Mouse (Mus musculus) embryonic stem cell, embryonic (primary cell): ENCODE measurements around the gene Unc5a.

Experiments used
- CTCF ChIA-PET, 4 experiments: fragments of 300-600 bp in 2 of 4; fragments of 350-600 bp in 2 of 4; sonication (Branson Sonifier 250); formaldehyde crosslinking; loops; one replicate each; lab custom pipeline; 2022; ENCODE audit warnings: inconsistent platforms in 2 of 4; lab: Charles Lee
- POLR2A ChIA-PET, 4 experiments: fragments of 300-600 bp in 2 of 4; fragments of 350-600 bp in 2 of 4; sonication (Branson Sonifier 250); formaldehyde crosslinking; loops; one replicate each; lab custom pipeline; 2022; ENCODE audit warnings: antibody characterized with exemption in 4 of 4, inconsistent platforms in 1 of 4; lab: Charles Lee

Unc5a gene

DNA sequence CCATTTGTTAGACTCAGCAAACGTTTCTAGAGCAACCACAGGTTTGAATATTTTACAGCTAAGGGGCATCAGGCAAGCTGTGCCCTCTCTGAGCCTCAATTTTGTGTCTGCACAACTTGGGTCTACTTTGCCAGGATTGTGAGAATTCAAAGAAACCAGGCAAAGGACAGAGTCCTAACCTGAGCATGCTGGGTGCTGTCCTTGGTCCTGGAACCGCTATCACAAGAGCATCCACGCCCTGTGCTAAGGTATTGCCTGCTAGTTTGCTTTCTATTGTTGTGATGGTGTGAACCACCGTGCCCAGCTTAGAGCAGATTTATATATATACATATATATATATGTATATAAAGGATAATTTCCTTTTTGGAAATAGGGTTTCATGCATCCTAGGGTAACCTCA is 3.9 kb upstream of the Unc5a start:
- CTCF ChIA-PET, result interaction anchor here in 1 of 4 experiments (0.9 kb wide), 1 partner anchor 189 kb away, joined by 3 read pairs; no protein-coding TSS in a partner anchor
- POLR2A ChIA-PET, result interaction anchor here in 1 of 4 experiments (1.0 kb wide), 1 partner anchor 48 kb away, joined by 4 read pairs; no protein-coding TSS in a partner anchor

DNA sequence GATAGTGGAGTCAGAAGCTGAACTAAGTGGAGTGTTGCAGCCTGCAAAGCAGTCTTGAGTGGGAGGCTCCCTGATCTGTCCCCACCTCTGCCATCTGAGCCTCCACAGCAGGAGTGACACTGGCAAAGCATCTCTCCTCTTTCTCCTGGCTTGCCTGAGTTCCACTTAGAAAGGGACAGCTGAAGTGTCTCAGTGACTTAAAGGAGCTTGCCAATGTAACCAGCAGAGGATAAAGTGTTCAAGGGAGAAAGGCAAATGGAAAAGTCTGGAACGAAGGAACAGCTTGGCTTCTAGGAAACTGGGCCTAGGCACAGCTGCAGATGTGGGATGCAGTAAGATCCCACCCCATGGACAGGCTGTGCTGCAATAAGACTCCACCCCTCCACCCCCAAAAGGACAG is 2.8 kb upstream of the Unc5a start:
- ChIA-PET CTCF (interaction anchor here in 1 of 4 experiments (1.4 kb wide), 1 partner anchor 141 kb away, joined by 3 read pairs; no protein-coding TSS in a partner anchor), POLR2A (interaction anchor here in 1 of 4 experiments (0.6 to 0.7 kb wide), 2 partner anchors 34 to 142 kb away, joined by 3 to 4 read pairs; no protein-coding TSS in a partner anchor)

DNA sequence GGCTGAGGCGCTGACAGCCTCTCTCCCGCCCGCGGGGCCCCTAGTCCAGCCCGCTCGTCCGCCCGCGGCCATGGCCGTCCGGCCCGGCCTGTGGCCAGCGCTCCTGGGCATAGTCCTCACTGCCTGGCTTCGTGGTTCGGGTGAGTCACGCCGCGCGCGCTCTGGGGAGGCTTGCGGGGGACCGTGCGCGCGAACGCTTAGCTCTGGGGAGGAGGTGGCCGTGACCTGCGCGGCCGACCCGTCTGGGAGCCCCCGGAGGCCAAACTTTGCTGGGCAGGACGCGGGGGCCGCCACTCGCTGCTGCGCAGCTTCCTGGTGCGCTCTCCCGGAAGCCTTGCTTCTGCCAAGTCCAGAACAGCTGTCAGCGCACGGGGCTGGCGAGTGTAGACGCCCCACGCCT is 381 bp downstream of the Unc5a start:
- POLR2A ChIA-PET, result interaction anchor here in 3 of 4 experiments (0.6 to 2.6 kb wide), 6 partner anchors 23 to 579 kb away, joined by 3 to 11 read pairs (median 4); partner anchors contain the start of genes Cplx2 (in 1 of the 3) and Tspan17 (in 1 of the 3)
- CTCF ChIA-PET, result interaction anchor here (0.6 to 1.7 kb wide), 4 partner anchors 27 to 157 kb away, joined by 3 to 5 read pairs (median 4); no protein-coding TSS in a partner anchor

DNA sequence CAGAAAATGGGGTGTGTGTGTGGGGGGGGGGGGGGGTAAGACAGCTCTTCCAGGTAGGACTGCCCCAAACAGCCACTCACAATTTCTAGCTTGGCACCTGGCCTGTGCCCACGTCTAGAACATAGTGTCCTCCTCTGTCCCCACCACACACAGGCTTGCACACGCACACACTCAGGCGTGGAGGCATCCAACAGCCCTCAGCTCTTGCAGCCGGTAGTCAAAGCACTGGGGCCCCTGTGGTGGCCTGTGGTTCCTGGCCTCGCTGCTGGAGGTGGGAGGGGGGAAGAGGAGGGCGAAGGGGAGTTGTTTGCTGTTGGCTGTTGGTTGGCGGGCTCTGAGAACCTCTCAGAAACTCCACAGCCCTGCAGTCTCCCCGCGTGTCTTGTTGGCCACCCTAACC is 920 bp downstream of the Unc5a start:
- ChIA-PET POLR2A (interaction anchor here in 3 of 4 experiments (0.6 to 2.6 kb wide), 7 partner anchors 24 to 579 kb away, joined by 3 to 11 read pairs (median 4); partner anchors contain the start of genes Cplx2 (in 1 of the 3) and Tspan17 (in 1 of the 3)), CTCF (interaction anchor here in 1 of 4 experiments (0.7 kb wide), 1 partner anchor 89 kb away, joined by 5 read pairs; no protein-coding TSS in a partner anchor)

DNA sequence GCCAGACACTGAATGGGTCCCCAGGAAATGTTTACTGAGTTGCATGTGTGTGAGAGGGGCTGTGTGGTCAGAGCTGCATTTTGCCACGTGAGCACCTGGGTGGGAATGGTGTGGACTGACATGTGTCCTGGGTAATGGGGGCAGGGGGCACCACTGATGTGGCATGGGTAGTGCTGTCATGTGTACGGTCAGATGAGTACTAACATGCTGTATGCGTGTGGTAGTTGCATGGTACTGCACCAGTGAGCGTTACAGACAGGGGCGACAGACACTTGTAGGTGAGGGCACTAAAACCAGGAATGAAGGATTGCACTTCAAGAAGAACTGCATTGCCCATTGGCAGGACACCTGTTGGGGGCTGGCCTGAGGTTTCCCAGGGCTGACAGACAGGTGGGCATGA is 2.0 kb downstream of the Unc5a start:
- ChIA-PET POLR2A (interaction anchor here in 2 of 4 experiments (0.6 kb wide), 4 partner anchors 90 to 763 kb away, joined by 3 to 11 read pairs (median 4); partner anchors contain the start of gene Txndc15 (in 1 of the 2)), CTCF (interaction anchor here in 2 of 4 experiments (0.5 to 0.6 kb wide), 3 partner anchors 65 to 1856 kb away, joined by 3 to 4 read pairs (median 3); no protein-coding TSS in a partner anchor)

DNA sequence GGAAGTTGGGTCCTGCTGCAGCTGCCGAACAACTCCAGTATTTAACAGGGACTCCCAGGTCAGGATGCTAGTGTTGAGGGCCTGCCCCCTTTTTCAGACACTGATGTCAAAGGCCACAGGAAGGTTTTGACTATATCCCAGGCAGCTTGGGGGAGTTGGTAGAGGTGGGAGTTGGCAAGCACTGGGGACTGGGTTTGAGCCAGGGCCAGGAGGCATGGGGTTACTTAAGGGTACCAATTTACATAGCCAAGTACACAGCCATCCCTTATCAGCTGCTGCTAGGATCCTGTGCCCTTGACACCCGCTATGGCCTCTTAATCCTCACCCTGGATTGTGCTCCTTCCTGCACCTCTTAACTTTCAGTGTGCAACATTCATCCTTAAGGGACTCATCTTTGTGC is 5.5 kb downstream of the Unc5a start:
- ChIA-PET POLR2A (interaction anchor here in 1 of 4 experiments (0.9 to 1.7 kb wide), 2 partner anchors 11 to 172 kb away, joined by 3 to 5 read pairs; no protein-coding TSS in a partner anchor), CTCF (interaction anchor here in 1 of 4 experiments (0.7 kb wide), 1 partner anchor 162 kb away, joined by 4 read pairs; no protein-coding TSS in a partner anchor)

DNA sequence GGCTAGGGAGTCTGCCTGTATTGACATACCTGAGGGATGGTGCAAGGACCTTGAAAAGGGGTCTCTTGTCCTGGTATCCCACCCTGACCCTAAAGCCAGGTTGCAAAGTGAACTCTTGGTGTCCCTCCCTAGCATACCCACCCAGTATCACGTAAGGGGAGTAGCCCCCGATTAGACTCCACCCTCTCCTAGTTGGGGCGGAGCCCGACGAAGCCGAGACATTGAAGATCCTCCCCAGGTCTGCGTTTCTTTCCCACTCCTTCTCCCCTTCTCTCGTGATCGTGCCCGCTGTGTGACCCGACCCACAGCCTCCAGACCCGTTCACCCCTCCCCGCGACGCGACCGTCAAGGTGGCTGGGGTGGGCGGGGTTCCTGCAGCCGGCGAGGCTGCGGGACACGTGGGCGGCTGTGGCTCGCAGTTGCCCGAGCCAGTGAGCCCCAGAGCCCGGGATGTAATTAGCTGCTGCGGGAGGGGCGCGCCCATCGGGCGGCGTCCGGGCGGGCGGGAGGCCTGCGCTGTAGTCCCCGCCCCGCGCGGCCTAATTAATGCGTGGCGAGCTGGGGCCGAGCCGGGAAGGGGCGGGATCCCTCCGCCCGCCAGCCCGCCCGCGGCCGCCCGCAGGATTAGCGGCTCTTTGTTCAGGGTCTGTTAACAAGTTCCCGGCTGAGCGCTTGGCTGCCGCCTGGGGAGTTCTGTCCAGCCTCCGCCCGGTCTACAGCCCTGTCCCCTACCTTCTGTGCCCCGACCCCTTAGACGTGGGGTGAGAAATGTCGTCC is 6.7 kb downstream of the Unc5a start:
- POLR2A ChIA-PET, result interaction anchor here (0.5 to 1.7 kb wide), 7 partner anchors 9 to 1465 kb away, joined by 3 to 6 read pairs (median 3); partner anchors contain the start of gene Tspan17 (in 1 of the 4)
- CTCF ChIA-PET, result interaction anchor here in 2 of 4 experiments (0.6 to 1.4 kb wide), 5 partner anchors 65 to 164 kb away, joined by 3 to 6 read pairs (median 4); no protein-coding TSS in a partner anchor

DNA sequence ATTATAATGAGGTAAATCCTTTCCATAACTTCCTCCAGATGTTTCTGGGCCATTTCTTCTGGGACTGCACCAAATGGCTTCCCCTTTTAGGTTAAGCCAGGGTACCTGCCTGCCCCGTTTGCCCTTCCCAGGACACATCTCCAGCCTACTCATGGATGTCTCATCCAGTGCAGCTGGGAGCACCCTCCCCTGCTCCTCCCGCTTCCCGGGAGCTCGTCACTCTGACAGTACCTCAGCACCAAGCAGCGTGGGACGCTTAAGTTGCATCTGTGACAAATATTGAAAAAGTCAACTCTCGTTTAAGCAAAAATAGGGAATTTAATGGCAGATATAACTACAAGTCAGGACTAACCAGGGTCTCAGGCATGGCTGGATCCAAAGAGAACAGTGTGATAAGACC is 8.1 kb downstream of the Unc5a start:
- ChIA-PET POLR2A (no interaction called here), CTCF (interaction anchor here in 1 of 4 experiments (1.4 kb wide), 1 partner anchor 158 kb away, joined by 6 read pairs; no protein-coding TSS in a partner anchor)

DNA sequence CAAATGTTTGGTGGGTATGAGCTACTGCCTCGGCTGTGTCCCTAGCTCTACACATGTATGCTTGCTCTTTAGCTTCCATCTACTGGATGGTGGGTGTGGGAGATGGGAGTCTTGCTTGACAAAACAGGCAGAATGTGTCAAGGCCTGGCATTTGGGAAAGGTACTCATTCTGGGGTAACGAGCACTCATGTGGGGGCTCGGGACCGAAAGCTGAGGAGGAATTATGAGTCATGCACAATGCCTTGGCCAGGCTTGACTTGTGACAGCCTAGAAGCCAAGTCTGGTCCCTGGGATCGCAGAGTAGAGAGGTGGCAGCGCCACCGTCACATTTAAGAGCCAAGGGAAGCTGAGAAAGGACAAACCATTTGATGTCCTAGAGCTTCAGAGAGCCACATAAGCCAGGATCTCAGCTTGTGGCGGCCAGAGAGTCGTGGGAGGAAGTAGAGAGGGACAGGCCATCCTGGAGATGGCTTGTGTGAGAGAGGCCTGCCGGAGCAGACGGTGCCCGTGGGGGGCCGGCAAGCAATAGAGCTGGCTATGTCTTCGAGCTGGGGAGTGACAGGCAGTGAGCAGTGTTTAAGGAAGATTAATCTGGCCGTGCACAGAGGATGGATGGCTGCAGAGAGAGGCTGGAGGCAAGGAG is 10.0 kb downstream of the Unc5a start:
- ChIA-PET POLR2A (interaction anchor here in 1 of 4 experiments (0.5 to 2.3 kb wide), 2 partner anchors 11 to 583 kb away, joined by 3 to 5 read pairs; no protein-coding TSS in a partner anchor), CTCF (no interaction called here)

DNA sequence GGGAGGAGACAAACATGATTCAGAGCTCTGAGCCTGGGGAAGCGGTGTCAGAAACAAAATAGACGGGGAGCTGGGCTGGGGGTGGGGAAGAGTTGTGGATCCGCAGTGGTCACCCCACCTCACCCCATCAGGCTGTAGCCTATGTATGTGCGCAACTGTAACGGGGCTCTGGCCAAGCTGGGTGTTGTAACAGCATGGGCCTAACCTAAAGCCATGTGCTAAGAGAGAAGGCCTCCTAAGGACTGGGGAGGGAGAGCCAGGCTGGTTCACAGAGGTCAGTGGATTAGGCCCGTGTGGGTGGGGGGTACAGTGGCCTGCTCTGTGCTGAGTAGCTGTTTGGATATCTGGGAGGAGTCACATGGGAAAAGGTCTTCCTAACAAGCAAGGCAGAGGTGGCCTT is 10.6 kb downstream of the Unc5a start:
- CTCF ChIA-PET, result interaction anchor here in 1 of 4 experiments (0.6 kb wide), 1 partner anchor 160 kb away, joined by 3 read pairs; no protein-coding TSS in a partner anchor

DNA sequence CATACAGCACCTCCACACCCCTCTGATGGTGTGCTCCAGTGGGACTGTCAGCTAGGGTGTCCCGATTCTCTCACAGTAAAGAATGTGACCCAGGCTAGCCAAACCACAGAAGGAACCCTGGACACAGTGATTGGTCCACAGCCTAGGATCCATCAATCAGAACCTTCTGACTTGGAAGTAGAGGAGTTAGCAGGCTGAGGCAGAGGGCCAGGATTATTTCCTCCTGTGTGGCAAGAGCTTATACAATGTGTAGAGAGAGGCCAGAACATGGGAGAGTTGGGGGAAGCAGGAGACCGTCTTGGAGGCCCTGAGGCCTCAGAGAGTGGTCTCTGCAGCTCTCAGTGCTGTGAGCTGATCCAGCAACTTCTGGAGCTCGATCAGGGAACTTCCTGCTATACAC is 11.3 kb downstream of the Unc5a start:
- POLR2A ChIA-PET, result interaction anchor here in 3 of 4 experiments (0.6 to 1.3 kb wide), 4 partner anchors 10 to 1690 kb away, joined by 3 to 4 read pairs (median 3); no protein-coding TSS in a partner anchor
- CTCF ChIA-PET, result no interaction called here

More for the DNA sequence above, 10.6 kb downstream of the Unc5a start:
- POLR2A ChIA-PET, result interaction anchor here in 2 of 4 experiments (0.6 to 2.3 kb wide), 3 partner anchors 10 to 237 kb away, joined by 3 to 5 read pairs (median 4); no protein-coding TSS in a partner anchor

DNA sequence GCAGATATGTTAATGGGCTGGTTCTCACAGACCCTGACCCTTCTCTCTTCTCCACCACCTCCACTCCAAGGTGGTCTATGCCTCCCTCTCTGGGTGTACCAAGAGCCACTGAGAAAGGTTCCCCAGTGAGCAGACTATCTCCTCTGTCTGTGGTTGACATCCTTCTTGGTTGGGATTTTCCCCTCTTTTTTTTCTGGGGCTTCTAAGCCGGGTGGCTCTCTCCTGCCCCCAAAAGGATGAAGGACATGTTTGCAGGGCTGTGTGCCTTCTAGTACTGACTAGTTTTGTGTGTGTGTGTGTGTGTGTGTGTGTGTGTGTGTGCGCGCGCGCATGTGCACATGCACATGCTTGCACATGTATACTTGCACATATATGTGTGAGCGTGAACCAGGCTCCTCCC is 16.0 kb downstream of the Unc5a start:
- ChIA-PET CTCF (interaction anchor here in 2 of 4 experiments (0.6 to 1.3 kb wide), 2 partner anchors 156 to 160 kb away, joined by 3 to 6 read pairs; no protein-coding TSS in a partner anchor), POLR2A (interaction anchor here in 1 of 4 experiments (1.2 kb wide), 1 partner anchor 10 kb away, joined by 3 read pairs; no protein-coding TSS in a partner anchor)

DNA sequence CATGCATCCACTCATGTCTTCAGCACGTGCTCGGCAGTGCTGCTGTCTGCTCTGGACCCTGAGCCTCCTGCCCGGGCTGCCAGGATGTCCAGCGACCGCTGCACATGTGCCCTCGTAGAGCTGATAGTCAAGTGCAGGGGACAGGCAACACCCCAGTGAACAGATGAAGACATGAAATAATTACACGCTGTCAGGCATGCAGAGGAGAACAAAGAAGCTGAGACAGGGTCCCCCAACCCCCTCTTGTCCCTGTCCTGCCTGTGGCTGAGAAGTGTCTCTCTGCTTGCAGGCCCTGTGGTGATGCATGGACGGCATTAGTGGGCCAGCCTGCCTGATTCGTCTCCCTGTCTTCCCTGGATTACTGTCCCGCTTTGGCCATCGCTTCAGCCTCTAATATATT is 18.3 kb downstream of the Unc5a start:
- CTCF ChIA-PET, result no interaction called here
- POLR2A ChIA-PET, result interaction anchor here in 1 of 4 experiments (0.9 kb wide), 1 partner anchor 40 kb away, joined by 3 read pairs; no protein-coding TSS in a partner anchor

DNA sequence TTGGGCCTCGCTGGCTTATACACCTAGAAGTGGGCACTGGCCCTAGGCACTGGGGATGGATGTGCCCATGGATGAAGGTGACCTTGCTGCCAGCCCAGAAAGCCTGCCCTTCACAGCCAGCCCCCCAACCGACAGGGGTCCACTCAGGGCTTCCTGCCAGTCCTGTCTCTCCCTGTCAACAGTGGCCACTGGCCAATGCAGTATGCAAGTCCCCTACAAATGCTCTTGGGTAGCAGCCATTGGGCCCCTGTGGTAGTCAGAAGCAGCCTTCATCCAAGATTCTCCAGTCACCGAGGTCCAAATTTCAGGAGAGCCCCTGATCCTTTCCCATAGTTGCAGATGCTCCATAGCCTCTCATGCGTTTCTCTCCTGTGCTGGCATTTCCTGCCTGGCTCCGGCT is 19.4 kb downstream of the Unc5a start:
- CTCF ChIA-PET, result no interaction called here
- POLR2A ChIA-PET, result interaction anchor here in 1 of 4 experiments (1.8 kb wide), 1 partner anchor 20 kb away, joined by 4 read pairs; no protein-coding TSS in a partner anchor

DNA sequence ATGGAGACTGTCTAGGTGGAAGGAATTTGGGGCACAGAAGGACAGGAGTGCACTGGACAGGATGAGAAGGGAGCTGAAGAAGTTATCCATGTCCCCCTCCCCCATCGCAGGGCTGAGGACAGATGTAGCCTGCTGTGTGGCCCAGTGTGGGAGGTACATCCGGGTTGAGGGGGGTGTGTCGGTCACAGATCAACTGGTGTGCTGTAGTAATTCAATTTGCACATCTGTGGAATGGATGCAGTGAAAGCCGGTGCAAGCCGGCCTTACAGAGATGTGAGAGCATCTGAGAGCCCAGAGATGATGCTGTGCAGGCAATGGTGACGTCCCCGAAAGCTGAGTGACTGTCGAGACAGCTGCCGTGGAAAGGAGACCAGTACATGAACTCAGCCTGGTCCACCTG is 20.3 kb downstream of the Unc5a start:
- CTCF ChIA-PET, result interaction anchor here in 1 of 4 experiments (0.6 kb wide), 1 partner anchor 150 kb away, joined by 3 read pairs; no protein-coding TSS in a partner anchor
- POLR2A ChIA-PET, result interaction anchor here in 2 of 4 experiments (1.2 to 1.8 kb wide), 3 partner anchors 11 to 140 kb away, joined by 3 to 5 read pairs (median 4); no protein-coding TSS in a partner anchor

DNA sequence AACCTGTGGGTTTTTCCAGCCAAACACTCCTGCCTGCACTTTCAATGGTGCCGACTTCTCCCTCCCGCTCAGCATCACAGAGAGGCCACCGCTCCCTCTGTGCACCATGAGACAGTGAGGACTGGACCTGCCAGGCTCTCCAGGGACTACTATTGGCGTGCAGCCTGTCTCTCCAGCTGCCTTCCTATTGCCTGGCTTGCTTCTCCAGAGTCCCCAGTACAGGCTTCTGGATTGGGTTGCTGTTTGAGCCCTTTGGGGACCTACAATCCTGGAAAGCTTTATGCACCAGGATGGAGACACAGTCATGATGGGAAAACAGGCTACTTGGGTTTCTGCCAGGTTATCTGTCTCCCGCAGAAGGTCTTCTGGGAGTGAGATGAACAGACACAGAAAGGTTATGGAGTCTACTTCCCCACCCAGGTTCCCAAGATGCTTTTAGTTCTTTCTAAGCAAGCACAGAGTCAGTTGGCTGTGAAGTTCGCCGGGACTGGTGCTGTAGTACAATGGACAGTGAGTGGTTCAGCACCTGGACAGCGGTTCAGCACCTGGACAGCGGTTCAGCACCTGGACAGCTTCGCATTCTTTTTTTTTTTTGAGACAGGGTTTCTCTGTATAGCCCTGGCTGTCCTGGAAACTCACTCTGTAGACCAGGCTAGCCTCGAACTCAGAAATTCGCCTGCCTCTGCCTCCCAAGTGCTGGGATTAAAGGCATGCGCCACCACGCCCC is 21.5 kb downstream of the Unc5a start:
- ChIA-PET CTCF (no interaction called here), POLR2A (interaction anchor here in 3 of 4 experiments (0.6 to 1.5 kb wide), 4 partner anchors 10 to 141 kb away, joined by 3 to 5 read pairs (median 3); no protein-coding TSS in a partner anchor)

DNA sequence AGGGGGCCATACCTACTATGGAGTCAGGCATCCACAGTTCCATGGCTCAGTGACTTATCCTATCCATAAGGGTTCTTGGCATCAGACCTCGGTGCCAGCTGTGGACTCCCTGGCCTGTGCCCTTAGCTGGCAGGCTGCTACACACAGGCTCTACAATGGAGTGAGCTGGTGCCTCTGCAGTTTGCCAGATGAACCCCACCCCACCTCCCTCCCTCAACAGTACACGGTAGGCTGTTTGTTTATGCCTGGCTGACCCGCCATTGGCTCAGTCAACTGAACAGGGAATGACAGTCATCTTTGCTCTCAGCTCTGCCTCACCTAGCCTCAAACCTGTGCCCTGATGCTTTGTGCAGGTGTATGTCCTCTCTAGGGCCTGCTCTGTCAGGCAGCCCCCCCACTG is 26.3 kb downstream of the Unc5a start:
- ChIA-PET POLR2A (no interaction called here), CTCF (interaction anchor here in 2 of 4 experiments (0.5 to 0.6 kb wide), 2 partner anchors 66 to 185 kb away, joined by 3 read pairs; no protein-coding TSS in a partner anchor)
